Mouse (Mus musculus) kidney, postnatal 4 days (tissue): Measurements from ENCODE around the gene Mcemp1.

ENCODE experiments used
- DNase-seq, 2 experiments: peaks; one replicate each; pipeline ENCODE4 v3.0.0; 2021; ENCODE audit warnings: mixed read lengths in 2 of 2

Gene Mcemp1

GRCm38 (mm10) chr8:3674671-3675070 lies 9.1 kb downstream of the Mcemp1 start:
- no peak for DNase-seq

GRCm38 (mm10) chr8:3676131-3676992 lies 10.8 kb downstream of the Mcemp1 start, which contains the start of gene Trappc5:
TSS of gene Trappc5 (plus strand) at chr8:3676299.
- DNase-seq = peak; percentile 94 to 97

- DNase-seq = peak in 1 of 2 experiments; percentile 34
Observed at GRCm38 (mm10) chr8:3676993-3677579, 11.5 kb downstream of the Mcemp1 start.

GRCm38 (mm10) chr8:3678831-3679230 lies 13.3 kb downstream of the Mcemp1 start:
- DNase-seq = no peak

GRCm38 (mm10) chr8:3679236-3679635 lies 13.7 kb downstream of the Mcemp1 start:
- DNase-seq = no peak

GRCm38 (mm10) chr8:3679656-3680055 lies 14.1 kb downstream of the Mcemp1 start:
- DNase-seq = no peak

- DNase-seq = no peak
Observed at GRCm38 (mm10) chr8:3682435-3682834, 16.9 kb downstream of the Mcemp1 start.

GRCm38 (mm10) chr8:3683408-3684176 lies 18.0 kb downstream of the Mcemp1 start:
- no peak for DNase-seq

GRCm38 (mm10) chr8:3684530-3684929 lies 19.0 kb downstream of the Mcemp1 start:
- no peak for DNase-seq

- no peak for DNase-seq
Observed at GRCm38 (mm10) chr8:3685422-3685821, 19.9 kb downstream of the Mcemp1 start.

- DNase-seq = no peak
Observed at GRCm38 (mm10) chr8:3687537-3687936, 22.0 kb downstream of the Mcemp1 start.

GRCm38 (mm10) chr8:3690774-3691173 lies 25.2 kb downstream of the Mcemp1 start:
- no peak for DNase-seq

GRCm38 (mm10) chr8:3694121-3694520 lies 28.6 kb downstream of the Mcemp1 start, which contains the start of gene Fcer2a:
TSS of gene Fcer2a (minus strand) at chr8:3694175.
- DNase-seq = no peak

- DNase-seq = no peak
Observed at GRCm38 (mm10) chr8:3701491-3701890, 35.9 kb downstream of the Mcemp1 start.

GRCm38 (mm10) chr8:3705711-3706110 lies 40.2 kb downstream of the Mcemp1 start:
- DNase-seq = peak; percentile 18 to 23

- no peak for DNase-seq
Observed at GRCm38 (mm10) chr8:3707611-3708010, 42.1 kb downstream of the Mcemp1 start.

GRCm38 (mm10) chr8:3710312-3710711 lies 44.8 kb downstream of the Mcemp1 start:
- no peak for DNase-seq

GRCm38 (mm10) chr8:3711646-3712045 lies 46.1 kb downstream of the Mcemp1 start:
- DNase-seq = no peak

- DNase-seq = no peak
Observed at GRCm38 (mm10) chr8:3717321-3717954, 51.9 kb downstream of the Mcemp1 start.

- DNase-seq = peak; percentile 80 to 83
Observed at GRCm38 (mm10) chr8:3718559-3718958, 53.0 kb downstream of the Mcemp1 start.
